Comparison of ENCODE assay signal across 8 mouse cellular contexts in the genomic region with DNA sequence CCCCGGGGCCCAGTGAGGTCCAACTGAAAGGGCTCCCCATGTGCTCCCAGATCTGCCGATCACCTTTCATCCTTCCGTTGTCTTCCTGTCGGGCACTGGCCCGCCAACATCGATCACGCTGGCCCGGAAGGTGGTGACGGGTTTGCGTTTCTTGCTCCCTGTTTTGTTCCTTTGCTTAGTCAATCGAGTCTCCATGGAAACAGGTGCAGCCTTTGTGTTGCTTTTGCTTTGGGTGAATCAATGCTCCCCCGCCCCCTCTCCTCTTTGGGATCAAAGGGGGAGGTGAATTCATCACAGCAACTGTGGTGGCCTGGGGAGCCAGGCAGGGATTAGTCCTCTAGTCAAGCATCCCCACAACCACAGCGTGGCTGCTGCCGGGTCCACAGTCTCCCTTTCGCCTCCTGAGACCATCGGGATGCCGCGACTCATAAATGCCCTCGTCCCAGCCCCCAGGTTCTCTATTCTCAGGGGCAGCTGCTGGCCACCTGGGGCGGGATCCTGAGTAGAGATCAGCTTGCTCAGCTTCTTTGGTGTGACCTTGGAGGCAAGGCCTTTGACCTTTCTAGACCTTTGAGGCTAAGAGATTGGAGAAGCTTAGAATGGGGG. TPM values are rescaled to one million over a fixed set of nuclear protein-coding genes. Genes with fewer than 3 reads are reported as not detected.
DNase-seq lines count a peak whose midpoint lies in the region; ATAC-seq lines count a peak whose summit lies in the region.

No protein-coding gene starts in this region.

- H3K4me3 ChIP-seq in forebrain, embryonic 13.5 days, result peak overlapping the region; percentile 23
- no peak overlapping the region for H3K4me3 ChIP-seq in limb, embryonic 11.5 days (ENCODE audit: low read depth, low read length)

- intact Hi-C loops in heart, postnatal 25 days (cut with DNase I), result no loop called here

- H3K4me2 ChIP-seq in forebrain, embryonic 13.5 days, result peak overlapping the region; percentile 56
- peak overlapping the region; percentile 37; the same call in 1 of the 2 replicates for H3K4me2 ChIP-seq in limb, embryonic 11.5 days (ENCODE audit: low read depth, severe bottlenecking)

- WGBS in forebrain, embryonic 13.5 days, result 1% methylated on average over 20 of the region's 20 CpGs
- WGBS in limb, embryonic 11.5 days, result 3% methylated on average over 20 of the region's 20 CpGs

- H3K9me3 ChIP-seq in forebrain, embryonic 13.5 days (replicated peaks), result no peaks in the 10 kb centered on the region
- H3K9me3 ChIP-seq in limb, embryonic 11.5 days (ENCODE audit: control insufficient read depth, low read length), result no peaks in the 10 kb centered on the region

- peak; percentile 92 for DNase-seq in heart, adult 11 months
- no peak for DNase-seq in heart, postnatal 25 days (ENCODE audit: low spot score)
- DNase-seq in MN1 (ENCODE audit: low spot score), result peak; percentile 46
- DNase-seq in limb, embryonic 11.5 days (ENCODE audit: low spot score), result peak; percentile 71
- DNase-seq in retina, postnatal 1 day, result peak; percentile 79
- DNase-seq in ovary, adult 18-20 months (ENCODE audit: low spot score), result no peak

- peak; percentile 65 for ATAC-seq in forebrain, embryonic 13.5 days
- ATAC-seq in limb, embryonic 11.5 days (ENCODE audit: insufficient number of reproducible peaks, low FRiP score, low TSS enrichment, low read depth), result 0 out of 2 replicates have a peak, but pooled peaks have one; percentile 29
- ATAC-seq in inflammation-experienced regulatory T-cells, adult 6 months, result no peak

- peaks cover 3% of the 10 kb centered on the region; the same call in 1 of the 2 replicates for H3K36me3 ChIP-seq in forebrain, embryonic 13.5 days (ENCODE audit: poor library complexity, severe bottlenecking)
- no peaks in the 10 kb centered on the region for H3K36me3 ChIP-seq in limb, embryonic 11.5 days (ENCODE audit: control insufficient read depth, insufficient read depth, low read length)

- H3K4me1 ChIP-seq in forebrain, embryonic 13.5 days, result peaks cover 51% of the 10 kb centered on the region
- H3K4me1 ChIP-seq in limb, embryonic 11.5 days (ENCODE audit: control insufficient read depth, insufficient read depth, low read length), result peaks cover 29% of the 10 kb centered on the region

- H3K27me3 ChIP-seq in forebrain, embryonic 13.5 days, result no peaks in the 10 kb centered on the region
- H3K27me3 ChIP-seq in limb, embryonic 11.5 days (ENCODE audit: control insufficient read depth, insufficient read depth, low read length), result no peaks in the 10 kb centered on the region

- peak overlapping the region; percentile 93 for H3K27ac ChIP-seq in forebrain, embryonic 13.5 days
- H3K27ac ChIP-seq in limb, embryonic 11.5 days (replicated peaks; ENCODE audit: low read depth, low read length), result no peak overlapping the region

- H3K9ac ChIP-seq in forebrain, embryonic 13.5 days, result peak overlapping the region; percentile 64
- peak overlapping the region; percentile 47 for H3K9ac ChIP-seq in limb, embryonic 11.5 days (ENCODE audit: low read length)

RNA-seq across cellular contexts. Expression of a gene that starts 41.5 kb away (rescaled TPM):
- 10 to 100 TPM; 50.4 to 55.1 TPM for total RNA-seq in heart, postnatal 25 days (2021)
- 32.8 and 37.4 TPM in 2 replicates for polyA plus RNA-seq in forebrain, embryonic 13.5 days (2015; fragmentation: Nextera tagmentation; extraction: Ambion mirVana)
- polyA plus RNA-seq in limb, embryonic 11.5 days (2014; fragmentation: Nextera tagmentation; extraction: Ambion mirVana), result 14.3 and 15.7 TPM in 2 replicates
- 1 to 10 TPM; 2.0 to 6.4 (median 5.2) TPM for polyA plus RNA-seq in inflammation-experienced regulatory T-cells, adult 6 months (2017; shearing (Covaris generic))

Comparison
In these comparisons a context has a peak if more than half of its experiments do, and no peak if none do; other contexts are left out.
1. DNase-seq: peak in heart, adult 11 months (single experiment), MN1 (single experiment), limb, embryonic 11.5 days (single experiment) and retina, postnatal 1 day (single experiment); none in heart, postnatal 25 days (single experiment) and ovary, adult 18-20 months (single experiment).